Mouse (Mus musculus) heart, postnatal 4 days (tissue): Measurements from ENCODE around the gene Ncl. TPM values are rescaled to one million over a fixed set of nuclear protein-coding genes. Genes with fewer than 3 reads are reported as not detected.
A peak's percentile ranks its signal among the peaks of the same experiment; 100 is the strongest.

ENCODE experiments used
- DNase-seq: peaks from one replicate; pipeline ENCODE4 v3.0.0; 2021
- microRNA-seq, 2 experiments: library from miRNA; unstranded; fragments of <30 nt; microRNA quantifications; one replicate each; pipeline ENCODE4 v1.2.0; 2021 to 2022
- total RNA-seq, 2 experiments: library from RNA; stranded (reverse); gene quantifications; 2 replicates each; pipeline ENCODE4 v1.2.3; 2021

The Ncl gene
- total RNA-seq, 2 experiments from 2014 or later, result 203 to 206 TPM

DNA sequence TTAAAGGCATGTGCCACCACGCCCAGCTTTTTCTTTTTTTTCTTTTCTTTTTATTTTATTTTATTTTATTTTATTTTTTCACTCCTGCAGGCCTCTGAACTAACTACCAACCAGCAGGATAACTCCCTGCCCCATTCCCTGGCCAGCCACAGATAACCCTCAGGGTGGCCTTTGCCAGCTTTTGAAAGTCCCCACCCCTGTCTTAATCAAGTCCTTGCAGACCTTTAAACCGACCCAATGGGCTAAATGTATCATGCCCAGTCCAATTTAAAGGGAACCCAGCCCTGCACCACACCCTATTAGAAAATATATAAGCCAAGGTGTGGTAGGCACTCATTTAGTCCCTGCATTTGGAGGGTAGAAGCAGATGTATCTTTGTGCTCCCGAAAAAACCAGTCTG, 46.9 kb downstream of the Ncl start:
- DNase-seq, result no peak

DNA sequence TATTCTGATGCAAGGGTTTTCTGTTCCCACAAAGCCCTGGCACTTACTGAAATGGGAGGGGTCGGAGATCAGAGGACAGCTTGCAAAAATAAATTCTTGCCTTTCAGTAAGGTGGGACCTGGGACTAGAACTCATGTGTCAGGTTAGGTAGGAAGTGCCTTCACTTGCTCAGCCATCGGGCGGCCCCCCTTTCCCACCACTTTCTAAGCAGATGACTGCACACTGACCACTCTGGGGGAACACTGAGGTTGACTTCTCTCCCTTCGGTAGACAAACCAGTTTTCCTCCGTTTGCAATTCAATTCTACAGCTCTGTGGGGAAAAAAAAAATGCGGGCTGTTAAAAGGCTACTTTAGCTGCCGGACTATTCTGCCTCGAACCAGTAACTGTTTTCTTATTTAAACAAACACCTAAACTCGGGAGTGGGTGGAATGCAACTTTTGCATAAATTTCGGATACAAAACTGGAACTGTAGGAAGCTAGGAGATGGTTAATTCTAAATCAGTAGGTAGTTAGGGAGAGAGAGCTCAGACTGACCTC, 47.7 kb downstream of the Ncl start:
- DNase-seq, result no peak

DNA sequence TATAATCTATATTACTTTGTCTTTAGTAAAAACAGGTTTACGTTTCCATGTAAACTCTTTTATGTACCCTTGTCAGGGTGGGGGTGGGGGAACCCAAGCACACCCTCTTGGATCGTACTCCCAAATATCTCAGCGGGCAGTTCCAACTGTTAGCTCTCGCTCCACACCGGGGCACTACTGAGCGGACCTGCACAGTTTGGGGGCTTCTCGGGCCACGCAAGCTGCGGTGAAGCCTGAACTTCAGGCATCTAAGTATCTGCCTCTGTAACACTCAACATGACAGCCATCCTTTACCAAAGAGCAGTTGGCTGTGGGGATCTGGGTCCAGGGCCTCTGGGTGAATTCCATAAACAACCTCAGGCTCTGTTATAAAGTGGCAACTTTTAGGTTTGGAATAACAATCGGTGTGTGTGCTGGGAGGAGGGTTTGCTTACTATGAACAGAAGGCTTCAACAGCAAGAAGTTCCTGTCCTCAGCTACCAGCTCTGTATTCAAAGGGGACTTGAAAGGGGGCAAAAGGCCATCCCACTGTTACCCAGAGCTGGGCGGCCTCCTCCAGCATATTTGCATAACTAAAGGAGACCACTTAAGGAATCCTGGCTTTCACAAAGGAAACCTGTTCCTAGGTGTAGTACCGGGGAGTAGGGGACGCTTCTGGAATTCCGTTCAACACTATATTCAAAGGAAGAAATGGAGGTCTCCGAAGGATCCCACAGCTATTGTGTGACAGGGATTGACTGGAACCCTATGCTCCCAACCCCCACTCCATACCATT, 48.5 kb downstream of the Ncl start:
- no peak for DNase-seq

DNA sequence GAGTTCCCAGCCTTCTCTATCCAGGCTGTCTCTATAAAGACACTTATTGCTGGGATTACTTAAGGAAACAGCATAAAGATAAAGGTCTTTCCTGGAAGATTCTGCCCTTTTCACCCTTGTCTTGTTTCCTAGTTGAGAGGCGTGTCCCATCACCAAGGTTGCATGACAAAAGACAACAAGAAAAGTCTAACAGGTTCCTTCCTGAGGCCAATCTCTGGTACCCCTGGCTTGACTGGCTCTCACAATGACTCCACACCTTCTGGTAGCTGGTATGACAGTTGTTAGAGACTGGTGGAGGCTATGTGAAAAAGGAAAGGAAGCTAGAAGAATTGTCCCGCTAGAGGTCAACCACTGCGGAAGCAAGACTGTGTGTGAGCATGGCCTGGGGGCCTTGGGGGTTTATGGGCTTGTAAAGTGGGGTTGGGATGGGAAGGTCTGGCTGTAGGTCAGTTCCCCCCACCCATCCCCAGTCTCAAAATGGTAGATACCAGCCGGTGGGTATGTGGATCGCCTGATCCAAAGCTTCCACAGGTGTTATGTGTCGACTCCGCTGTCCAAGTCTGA, 49.8 kb downstream of the Ncl start:
- no peak for DNase-seq

DNA sequence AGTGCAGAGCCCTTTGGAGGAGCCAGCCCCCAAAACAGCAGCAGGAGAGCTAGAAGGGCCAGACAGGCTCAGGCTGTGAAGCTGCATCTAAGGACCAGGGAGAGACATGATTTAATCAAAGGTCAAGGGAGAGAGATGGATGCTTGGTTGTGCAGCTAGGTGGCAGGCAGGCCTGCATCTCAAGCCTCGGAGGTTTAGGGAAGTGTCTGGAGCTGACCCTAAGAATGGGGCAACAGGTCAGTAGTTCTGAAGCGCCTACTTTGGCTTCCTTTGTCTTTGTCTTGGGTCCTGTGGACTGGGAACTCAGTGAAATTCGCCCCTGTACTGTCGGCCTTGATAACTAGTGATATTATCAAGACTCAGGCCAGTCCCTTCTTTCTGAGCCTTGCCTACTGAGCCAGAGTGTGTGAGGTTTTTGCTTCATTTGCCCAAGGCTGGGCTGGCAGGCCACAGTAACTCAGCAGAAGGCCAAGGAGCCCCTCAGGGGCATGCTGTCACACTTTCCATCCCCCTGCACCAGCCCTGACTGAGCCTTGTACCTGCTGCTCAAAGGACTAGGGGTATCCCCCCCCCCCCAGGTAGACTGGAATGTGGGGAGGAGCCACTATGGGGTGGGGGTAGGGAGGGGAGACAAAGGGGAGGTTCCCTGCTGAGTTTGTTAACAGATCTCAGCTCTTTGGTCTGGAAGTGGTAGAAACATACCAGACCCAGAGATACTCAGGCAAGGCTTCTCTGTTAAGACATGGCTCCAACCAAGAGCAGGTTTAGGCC, 51.1 kb downstream of the Ncl start:
- no peak for DNase-seq

DNA sequence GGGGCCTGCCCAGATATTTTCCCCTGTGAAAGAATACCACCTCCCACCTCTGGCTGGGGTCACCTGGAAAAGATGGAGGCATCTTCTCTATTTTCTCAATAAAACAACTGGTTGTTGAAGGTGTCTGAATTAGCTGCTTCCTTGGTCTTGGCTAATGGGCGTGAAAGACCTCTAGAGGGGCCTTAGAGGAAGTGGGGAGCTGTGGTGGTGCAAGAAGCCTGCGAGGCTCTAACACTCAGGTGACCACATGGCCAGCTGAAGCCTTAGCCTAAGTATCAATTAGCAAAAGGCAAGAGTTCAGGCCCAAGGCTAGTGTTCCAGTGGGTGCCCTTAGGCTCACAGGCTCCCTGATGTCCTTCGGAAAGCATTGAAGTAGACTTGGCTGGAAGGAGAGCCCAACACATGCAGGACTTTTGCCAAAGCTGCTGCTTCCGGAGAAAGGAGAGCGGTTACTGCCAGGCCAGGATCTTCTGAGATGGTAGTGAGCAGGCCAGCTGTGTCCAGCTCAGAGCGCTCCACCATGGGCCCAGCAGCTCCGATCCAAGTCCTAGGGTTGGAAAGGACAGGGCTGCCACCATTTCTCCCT, 51.9 kb downstream of the Ncl start:
- no peak for DNase-seq

DNA sequence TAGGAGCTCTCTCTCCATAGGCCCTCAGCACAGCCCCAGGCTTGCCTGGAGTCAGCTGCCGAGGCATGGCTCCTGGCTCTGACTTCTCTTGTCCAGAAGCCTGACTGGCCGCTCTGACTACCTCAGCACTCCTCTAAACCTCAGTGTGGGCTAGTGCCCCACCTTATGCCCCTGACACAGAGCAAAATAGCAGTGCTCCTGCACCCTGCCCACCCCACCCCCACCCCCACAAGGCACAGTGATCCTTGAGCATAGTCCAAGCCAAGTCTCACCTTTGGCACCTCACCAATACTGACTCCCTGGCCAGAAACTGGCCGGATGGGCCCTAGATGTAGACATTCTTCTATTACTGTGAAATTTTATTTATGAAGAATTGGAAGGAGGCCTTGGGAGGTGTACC, 52.5 kb downstream of the Ncl start:
- no peak for DNase-seq

DNA sequence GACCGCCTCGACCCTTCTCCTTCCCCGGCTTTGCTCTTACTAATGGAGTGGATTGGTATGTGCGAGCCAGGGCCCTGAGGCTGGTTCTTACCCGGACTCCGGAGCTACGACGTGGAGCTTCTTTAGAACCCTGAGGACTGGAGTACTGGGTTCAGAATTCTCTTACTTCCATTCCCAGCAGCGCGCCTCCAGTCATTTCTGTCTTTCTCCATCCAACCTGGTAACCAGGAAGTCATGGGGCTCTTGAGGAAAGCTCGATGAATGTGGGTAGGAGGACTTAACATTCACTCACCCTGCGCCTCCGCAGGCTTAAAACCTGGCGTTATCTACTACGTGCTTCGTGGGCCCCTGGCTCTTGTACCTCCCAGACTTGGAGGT, 55.3 kb downstream of the Ncl start:
- DNase-seq, result no peak

DNA sequence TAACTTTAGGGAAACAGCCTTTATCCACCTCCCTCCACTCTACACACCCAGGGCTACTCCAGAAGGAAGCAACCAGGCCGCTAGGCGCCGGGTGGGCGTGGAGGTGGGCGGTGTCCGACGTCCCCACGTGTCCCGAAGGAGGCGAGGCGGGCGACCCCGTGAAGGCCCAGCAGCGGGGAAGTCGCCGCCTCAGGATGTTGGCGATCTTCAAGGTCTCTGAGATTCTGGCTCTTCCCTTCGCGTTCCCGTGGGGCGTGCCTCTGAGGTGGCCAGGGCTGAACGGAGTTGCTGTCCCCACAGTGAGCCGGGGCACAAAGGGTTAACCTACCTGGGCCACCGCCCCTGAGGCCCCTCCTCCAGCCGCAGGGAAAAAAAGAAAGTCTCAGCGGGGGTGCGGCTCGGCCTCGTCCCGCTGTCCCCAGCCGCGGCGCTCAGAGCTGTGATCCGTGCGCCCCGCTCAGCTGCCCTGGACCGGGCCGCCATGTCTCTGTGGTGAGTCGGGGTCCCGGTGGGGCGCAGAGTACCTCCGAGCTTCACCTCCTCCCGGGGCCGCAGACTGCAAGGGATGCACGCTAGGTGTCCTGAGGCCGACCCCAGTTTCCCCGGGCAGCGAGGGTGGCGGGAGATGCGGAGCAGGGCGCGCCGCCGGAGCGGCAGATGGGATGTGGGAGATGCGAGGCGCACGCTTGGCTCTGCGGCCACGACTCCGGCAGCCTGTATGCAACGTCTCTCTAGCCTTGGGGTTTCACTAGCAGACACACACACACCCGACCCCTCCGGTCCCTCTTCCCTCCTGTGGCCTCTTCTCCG, 55.9 kb downstream of the Ncl start:
- peak; percentile 76 for DNase-seq

DNA sequence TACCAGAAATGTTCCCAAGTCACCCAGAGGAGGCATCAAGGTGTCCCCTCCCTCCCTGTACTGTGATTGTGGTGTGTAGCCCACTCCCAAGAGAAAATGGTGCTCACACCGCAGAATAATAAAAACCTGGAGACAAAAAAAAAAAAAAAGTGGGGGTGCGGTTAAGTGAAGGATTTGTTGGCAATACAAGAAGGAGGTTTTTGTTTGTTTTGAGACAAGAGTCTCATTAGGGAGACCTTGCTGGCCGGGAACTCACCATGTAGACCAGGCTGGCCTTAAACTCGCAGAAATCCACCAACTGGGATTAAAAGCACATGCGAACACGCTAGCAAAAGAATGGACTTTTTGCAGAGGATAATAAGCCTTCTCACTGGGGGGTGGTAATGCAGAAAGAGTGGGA, 56.7 kb downstream of the Ncl start, which contains the start of gene B3gnt7:
Gene B3gnt7, plus strand, starts transcription at position 301 of the 400 bp plus-strand sequence.
- DNase-seq, result no peak

DNA sequence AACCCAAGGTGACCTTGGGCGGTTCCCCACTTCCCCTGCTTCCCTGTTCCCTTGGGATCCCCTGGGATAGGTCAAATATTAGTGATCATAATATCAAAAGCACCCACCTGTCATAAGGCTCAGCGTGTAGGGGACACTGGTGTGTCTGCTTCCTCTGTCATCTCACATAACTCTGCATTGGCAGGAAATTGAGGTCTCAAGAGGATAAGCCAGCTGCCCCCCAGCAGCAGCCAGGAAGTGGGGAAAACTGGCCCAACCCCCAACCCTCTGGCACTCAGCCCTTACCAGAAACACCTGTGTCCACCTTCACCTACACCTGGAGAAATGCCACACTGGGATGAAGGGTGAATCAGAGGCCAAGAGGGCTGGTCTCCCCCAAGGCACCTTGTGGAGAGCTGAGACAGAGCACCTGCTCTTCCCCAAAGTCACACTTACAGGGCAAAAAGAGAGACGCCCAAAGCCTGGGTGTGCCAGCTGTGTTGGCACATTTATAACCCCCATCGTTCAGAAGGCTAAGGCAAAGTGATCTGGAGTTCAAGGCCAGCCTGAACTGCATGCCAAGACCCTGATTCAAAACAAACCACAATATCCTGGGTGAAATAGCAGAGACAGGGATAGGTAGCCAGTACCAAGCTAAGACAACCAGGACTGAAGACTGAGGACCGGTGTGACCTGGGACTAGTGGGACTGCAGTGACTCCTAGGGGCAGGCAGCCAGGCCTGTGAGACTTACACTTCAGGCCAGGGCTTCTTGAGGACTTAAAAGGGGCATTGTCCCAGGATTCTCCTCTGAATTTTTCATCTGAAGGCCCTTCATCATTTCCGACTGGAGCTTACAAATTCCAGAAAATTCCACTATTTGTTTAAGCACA, 57.7 kb downstream of the Ncl start:
- DNase-seq, result no peak

DNA sequence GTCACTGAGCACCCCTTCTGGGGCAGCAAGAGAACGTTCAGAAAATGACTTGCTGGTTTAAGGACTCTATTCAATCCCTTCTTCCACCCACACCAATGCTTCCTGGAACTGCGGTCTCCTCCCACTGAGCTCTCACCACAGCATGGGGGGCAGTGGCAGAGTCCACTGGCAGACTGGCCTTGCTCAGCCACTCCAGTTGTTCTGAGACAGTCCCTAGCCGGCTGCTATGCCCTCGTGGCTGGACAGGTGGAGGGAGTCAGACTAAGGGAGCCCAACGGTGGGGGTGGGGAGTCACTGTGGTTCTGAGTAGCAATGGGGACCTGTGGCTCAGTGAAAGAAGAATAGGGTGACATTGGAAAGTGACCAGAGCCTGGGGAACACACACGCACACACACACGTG, 58.5 kb downstream of the Ncl start:
- no peak for DNase-seq

DNA sequence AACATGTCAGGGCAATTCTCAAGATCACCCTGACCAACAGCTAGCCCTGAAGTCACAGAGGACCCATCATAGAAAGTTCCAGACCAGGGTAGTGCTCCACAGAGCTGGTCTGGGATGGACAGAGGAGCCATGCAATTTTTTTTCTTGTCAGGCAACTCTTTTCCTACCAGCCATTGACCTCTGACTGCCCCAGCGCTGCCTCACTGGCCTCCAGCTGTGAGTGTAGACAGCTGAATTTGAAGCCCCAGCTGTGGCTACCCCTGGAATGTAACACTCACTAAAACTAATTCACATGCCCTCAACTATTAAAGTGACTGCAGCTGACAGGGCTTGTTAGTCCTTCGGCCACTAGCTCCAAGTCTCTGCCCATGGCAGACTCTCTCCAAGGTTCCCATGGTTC, 59.1 kb downstream of the Ncl start:
- no peak for DNase-seq

Small RNAs within 50 kb of the gene (microRNA-seq; reads per million reads assigned to microRNA genes)
- 24.7 to 34.2 reads per million in 2 experiments for gene mmu-mir-3535

Other genes starting within 250 kb of the Ncl start
- not detected for gene Htr2b, start 247.4 kb downstream of the Ncl start, total RNA-seq
- gene Gm21972, start 225.8 kb downstream of the Ncl start, total RNA-seq, result 1 to 10 TPM; 1.2 to 1.4 TPM
- gene Armc9, start 204.6 kb downstream of the Ncl start, total RNA-seq, result 1 to 10 TPM; 5.6 to 6.0 TPM
- gene B3gnt7, start 56.6 kb downstream of the Ncl start, total RNA-seq, result 1 to 10 TPM in 1 of 2 experiments, under 1 TPM in 1; 0.98 to 1.1 TPM
- gene Nmur1, start 66.8 kb upstream of the Ncl start, total RNA-seq, result not detected
- gene Tex44, start 66.9 kb upstream of the Ncl start, total RNA-seq, result not detected
- 100 to 1,000 TPM; 724 to 726 TPM for gene Ptma, start 167.3 kb upstream of the Ncl start, total RNA-seq
- 10 to 100 TPM; 39.4 to 40.5 TPM for gene Pde6d, start 223.2 kb upstream of the Ncl start, total RNA-seq
- 10 to 100 TPM; 13.6 to 14.0 TPM for gene Cops7b, start 223.5 kb upstream of the Ncl start, total RNA-seq